Mouse (Mus musculus): ENCODE data around the gene Ndufa11.
A peak's percentile ranks its signal among the peaks of the same experiment; 100 is the strongest.

Ndufa11 gene

GRCm38 (mm10) chr17:56716655-56717362, 758 bp upstream of the Ndufa11 start:
- peak; percentile 97 to 98 for DNase-seq

- DNase-seq, result peak; percentile 59 to 71
Measured at GRCm38 (mm10) chr17:56722441-56722840, 4.9 kb downstream of the Ndufa11 start.

DNA sequence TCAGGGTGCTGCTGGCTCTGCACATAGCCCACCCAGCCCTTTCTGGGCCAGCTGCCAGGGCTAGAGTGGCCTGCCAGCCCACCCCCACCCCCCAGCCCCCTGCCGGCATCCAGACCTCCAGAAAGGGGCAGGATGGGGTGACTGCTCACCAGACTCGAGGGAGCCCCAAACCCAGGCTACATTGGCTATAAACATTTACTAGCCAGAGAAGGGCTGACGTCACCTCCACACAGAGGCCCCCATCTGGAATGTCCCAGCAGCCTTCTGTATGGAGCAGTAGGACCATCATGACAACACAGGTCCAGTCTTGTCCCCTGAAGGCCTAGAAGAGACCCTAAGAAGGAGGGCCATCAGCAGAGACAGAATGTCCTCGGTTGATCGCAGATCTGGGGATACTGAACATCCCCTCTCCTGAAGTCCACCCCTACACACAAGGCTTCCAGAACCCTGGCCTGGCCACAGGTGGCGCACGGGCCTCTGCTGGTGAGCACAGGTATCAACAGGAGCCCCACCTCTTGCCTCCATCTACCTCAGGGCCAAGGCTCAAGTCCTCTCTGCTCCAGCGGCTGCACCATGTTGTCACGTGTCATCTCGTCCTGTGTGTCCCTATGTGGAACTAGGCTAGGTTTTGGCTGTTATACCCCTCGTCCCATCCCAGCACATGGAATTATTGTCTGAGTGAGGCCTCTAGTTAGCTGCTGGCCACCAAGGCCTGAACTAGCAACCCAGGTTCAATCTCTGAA, 6.0 kb downstream of the Ndufa11 start:
- no peak for DNase-seq

DNA sequence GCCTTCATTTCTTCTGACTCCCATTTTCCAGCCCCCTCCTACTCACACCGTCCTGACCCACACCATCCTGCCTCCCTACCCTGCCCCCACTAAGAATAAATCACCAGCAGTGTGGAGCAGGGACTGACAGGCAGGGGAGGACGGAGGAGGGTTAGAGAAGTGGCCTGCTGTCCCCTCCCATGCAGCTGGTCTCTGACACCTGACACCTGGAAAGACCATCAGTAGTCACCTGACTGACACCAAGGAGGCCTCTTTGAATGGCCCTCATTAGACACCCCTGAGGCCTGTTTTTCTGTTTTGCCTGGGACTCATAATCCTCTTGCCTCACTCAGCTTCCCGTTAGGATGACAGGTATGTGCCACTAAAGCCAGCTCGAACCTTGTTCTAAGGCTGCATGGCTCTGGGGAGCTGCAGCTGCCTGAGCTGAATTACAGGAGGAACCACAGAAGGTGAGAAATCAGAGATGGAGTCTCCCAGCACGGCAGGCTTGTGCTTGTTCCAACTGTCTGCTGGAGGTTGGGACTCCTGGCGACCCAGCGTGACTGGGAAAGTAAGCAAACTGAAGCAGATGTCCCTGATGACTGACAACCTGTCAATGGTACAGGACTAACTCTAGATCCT, 9.6 kb downstream of the Ndufa11 start:
- peak in 1 of 2 experiments; percentile 39 for DNase-seq

GRCm38 (mm10) chr17:56727659-56728058, 10.1 kb downstream of the Ndufa11 start:
- peak; percentile 58 to 66 for DNase-seq

GRCm38 (mm10) chr17:56728117-56728516, 10.6 kb downstream of the Ndufa11 start:
- DNase-seq, result peak; percentile 41 to 61

- no peak for DNase-seq
Measured at GRCm38 (mm10) chr17:56729151-56729550, 11.6 kb downstream of the Ndufa11 start.

GRCm38 (mm10) chr17:56729656-56730055, 12.1 kb downstream of the Ndufa11 start:
- no peak for DNase-seq

- peak in 1 of 2 experiments; percentile 37 for DNase-seq
Measured at GRCm38 (mm10) chr17:56736534-56736933, 19.0 kb downstream of the Ndufa11 start.

- no peak for DNase-seq
Measured at GRCm38 (mm10) chr17:56738221-56738620, 20.7 kb downstream of the Ndufa11 start.

- no peak for DNase-seq
Measured at GRCm38 (mm10) chr17:56740118-56740787, 22.7 kb downstream of the Ndufa11 start.

DNA sequence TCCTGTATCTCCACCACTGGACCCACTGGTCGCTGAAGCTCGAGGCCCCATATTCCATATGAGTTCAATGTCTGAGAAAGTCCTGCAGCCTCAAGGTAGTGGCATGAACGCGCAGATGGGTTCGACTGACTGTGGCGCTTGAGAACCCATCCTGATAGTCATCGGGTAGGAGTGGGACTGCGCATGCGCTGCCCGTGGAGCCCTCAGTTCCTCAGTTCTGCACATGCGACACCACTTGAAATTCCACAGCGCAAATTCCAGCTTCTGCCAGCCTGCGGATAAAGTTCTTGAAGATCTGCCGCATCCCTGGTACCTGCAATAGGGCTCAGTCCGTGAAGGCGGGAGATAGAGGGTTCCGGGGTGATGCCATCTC, 23.2 kb downstream of the Ndufa11 start:
- no peak for DNase-seq

GRCm38 (mm10) chr17:56744173-56744572, 26.6 kb downstream of the Ndufa11 start:
- DNase-seq, result no peak

GRCm38 (mm10) chr17:56751404-56752072, 34.0 kb downstream of the Ndufa11 start:
- peak; percentile 70 to 85 for DNase-seq

DNA sequence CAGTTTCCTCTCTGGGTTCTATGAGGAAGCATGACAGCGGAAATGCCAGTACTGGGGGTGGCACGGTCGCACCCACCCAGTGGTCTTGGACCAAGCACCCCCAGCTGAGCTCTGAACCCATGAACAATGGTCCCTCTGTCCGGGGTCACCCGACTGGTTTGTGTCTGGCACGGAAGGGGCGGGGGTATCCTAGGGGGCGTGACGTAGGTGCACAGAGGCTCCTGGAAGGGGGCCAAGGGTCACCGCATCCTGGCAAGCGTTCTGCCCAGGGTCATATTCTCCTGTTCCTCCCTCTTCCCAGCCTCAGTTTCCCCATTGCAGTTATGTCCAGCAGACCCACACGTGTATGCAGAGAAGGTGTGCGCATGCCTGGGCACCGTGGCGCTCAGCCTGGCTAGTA, 35.9 kb downstream of the Ndufa11 start:
- DNase-seq, result no peak

DNA sequence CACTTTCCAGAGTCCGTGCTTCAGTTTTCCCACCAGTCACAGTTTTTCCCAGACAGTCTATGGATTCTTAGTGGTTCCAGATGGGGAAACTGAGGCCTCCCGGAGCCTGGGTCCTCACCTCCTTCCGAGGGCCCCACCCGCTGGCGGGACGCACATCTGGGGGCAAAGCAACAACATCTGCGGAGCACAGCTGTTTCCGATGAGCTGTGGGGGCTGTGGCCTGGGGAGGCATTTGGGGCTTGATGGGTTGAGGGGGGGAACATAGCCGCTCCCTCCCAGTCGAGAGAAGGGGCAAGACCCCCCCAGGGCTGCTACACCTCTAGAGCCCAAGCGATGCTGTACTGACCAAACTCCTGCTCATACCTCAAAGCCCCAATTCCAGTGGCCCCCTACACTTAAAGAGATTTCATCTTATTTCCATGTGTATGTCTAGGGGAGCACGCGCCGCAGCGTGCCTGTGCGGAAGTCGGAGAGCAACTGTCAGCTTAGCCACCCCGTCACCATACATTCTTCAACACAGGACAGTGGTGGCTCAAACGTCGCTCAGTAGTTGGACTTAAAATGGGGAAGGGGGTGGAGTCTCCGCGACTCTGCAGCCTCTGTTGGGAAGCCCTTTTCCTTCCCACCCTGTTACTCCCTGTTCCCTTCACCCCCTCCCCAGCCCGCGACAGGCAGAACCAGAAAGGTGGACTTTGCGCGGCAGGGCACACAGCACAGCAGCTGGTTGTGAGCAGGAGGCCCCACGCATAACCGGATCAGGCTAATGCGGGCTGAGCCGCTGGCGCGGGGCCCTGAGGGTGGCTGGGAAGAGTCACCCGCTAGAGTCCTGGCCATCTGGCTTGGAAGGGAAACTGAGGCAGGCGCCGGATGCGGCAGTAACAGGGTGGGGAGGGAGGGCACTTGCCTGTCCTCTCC, 37.0 kb downstream of the Ndufa11 start:
- DNase-seq, result peak in 1 of 2 experiments; percentile 35

DNA sequence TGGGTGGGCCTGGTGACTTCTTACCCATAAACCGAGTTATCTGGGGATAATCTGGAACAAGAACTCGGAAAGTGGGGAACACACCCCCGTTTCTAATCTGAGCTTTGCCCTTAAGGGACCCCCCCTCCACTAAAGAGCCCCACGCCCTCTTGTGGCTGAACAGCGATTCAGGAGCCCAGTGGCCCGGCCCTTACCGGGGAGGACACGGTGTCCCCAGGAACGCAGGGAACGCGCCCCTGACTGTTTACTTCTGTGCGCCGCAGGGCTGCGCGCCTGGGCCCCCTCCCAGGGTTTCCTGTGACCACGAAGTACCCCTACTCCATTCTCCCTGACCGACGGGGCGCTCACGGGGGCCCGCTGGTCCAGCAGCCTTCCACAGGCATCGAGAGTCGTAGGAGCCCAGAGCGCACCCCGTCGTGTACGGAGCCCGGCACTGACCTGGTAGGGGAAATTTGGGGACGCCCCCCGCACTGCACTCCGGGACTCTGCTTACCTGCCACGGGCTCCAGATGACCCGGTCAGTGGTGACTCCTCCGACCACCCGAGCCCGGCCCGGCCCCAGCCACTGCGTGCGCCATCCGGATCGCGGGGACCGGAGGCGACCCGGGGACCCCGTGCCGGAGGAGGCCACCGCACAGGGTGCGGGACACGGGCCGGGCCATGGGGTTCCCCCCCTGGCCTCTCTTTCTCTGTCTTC, 39.3 kb downstream of the Ndufa11 start:
- peak; percentile 59 to 70 for DNase-seq

DNA sequence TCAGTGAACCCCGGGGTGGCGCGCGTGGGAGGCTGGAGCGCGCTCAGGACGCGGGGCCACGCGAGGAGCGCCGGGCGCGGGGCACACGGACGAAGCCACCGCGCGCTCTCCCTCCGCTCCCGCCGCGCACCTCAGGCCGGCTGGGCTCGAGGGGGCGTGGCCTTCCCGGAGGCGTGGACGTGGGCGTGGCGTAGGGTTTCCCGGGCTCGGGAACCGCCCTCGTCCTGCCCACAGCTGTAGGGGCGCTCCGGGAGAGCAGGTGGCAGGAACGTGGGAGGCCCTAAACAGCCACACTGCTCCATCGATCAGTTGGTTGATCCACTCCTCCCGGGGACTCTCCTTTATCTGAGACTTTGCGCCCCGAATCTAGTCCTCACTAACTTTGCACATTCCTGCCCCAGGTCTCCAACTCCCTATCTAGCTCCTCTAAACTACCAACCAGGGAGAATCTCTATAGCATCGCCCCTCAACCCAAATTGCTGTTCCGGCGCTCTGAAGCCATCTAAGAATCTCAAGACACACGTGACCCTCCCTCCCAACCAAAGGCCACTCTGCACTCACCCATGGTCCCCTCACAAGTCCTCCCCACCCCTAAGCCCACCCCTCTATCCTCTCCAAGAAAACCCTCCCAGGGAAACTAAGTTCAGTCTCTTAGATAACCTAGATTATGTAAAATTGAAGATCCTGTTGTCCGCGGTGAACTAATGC, 40.0 kb downstream of the Ndufa11 start, which contains the start of gene Nrtn:
TSS of gene Nrtn (minus strand) at position 115 of the 708 bp plus-strand sequence.
- peak; percentile 96 to 97 for DNase-seq

- peak; percentile 85 to 90 for DNase-seq
Measured at GRCm38 (mm10) chr17:56758132-56758531, 40.6 kb downstream of the Ndufa11 start.

GRCm38 (mm10) chr17:56759261-56759660, 41.7 kb downstream of the Ndufa11 start:
- no peak for DNase-seq

All from kidney, postnatal 4 days (tissue).